Mouse (Mus musculus): ENCODE measurements around the gene Tgfb2.

The Tgfb2 gene

DNA sequence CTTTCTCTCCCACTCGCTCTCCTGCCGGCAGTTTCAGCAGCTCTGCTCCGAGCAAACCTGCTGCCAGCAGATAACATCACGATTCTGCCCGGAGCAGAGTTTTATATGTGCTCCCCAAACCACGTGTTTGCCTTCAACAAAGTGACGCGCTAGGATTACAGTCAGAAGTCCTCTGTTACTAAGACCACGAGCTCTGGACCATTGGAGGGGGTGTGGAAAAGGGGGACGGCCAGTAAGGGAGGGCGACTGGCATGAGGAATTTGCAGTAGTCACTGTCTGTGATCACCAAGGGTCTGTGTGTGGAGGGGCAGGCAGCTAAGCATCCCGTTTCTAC, at the start of gene Tgfb2:
TSS of gene Tgfb2 (minus strand) at position 75 of the 334 bp plus-strand sequence.
- DNase-seq: peak; percentile 49 to 56

- DNase-seq: no peak
These were observed 44.0 kb upstream of the Tgfb2 start for GRCm38 (mm10) chr1:186749675-186750283.

DNA sequence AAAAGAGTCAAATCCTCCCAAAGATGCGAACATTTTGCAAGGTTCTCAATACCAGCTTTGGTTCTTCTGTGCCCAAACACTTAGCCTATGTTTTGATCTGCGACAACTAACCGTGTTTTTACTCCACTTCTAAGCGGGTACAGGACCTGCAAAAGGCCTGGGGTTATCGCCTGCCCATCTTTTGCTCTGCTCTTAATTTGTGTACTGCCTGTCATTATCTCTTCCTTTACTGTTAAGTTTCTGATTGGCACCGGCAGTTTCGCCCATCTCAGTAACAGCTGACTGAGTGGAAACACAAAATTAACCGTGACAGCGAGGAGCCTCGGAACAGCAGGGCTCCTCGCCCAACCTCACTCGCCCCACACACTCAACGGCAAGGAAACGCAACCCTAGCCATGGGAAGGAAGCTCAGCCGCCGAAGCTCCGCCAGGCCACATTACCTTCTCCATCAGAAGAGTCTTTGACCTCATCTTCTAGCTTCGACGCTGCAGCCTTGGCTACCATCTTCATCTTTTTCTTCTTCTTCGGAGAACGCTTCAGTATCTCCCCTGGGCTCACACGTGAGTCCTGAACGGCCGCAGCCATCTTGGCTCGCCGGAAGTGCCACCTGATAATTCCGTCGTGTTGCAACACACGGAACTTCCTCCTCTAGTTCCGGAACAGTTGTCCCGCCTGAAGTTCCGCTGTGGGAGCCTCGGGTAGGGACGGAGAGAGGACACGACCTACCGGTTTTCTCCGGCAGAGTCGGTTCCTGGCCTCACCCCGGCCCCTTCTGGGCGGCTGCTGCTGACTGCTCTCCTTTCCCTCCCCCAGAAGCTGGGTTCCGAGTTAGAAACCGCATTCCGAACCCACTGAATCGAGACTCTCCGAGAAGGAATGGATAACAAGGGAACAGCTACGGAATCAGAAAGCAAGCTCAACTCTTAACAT, 43.2 kb upstream of the Tgfb2 start, which contains the start of gene Rrp15:
TSS of gene Rrp15 (minus strand) at position 635 of the 930 bp plus-strand sequence.
- DNase-seq: peak; percentile 90 to 92

DNA sequence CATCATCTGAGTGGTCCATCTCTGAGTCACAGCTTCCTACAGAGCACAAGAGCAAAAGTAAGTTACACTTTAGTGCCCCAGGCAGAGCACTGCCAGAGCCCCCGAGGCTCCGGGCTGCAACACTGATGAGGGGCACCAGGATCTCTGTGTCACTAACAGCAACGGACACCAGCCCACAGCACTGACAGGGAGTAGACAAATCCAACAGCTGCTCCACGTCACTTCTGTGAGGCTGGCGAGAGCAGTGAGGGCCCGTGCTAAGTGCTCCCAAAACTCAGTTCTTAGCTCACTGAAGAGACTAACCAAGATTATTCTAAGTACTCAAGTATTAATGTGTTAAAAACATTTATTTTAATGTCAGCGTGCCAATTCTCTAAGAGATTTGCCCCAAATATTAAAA, 34.0 kb upstream of the Tgfb2 start:
- DNase-seq: no peak

- DNase-seq: no peak
These were observed 29.7 kb upstream of the Tgfb2 start for GRCm38 (mm10) chr1:186735537-186735936.

DNA sequence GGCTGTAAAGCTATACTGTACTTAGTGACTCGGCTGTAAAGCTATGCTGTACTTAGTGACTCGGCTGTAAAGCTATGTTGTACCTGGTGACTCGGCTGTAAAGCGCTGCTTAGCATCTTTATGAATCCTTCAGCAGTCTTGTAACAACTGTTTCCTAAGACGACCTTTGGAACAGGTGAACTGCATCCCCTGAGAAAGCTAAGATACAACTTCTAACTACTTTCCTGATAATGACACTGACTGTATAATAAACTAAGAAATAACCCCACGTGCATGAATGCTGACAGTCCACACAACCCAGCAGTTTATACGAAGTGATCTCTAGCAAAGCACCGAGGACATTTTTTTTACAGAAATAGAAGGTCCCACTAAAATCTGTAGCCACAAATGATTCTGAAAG, 27.3 kb upstream of the Tgfb2 start:
- no peak for DNase-seq

DNA sequence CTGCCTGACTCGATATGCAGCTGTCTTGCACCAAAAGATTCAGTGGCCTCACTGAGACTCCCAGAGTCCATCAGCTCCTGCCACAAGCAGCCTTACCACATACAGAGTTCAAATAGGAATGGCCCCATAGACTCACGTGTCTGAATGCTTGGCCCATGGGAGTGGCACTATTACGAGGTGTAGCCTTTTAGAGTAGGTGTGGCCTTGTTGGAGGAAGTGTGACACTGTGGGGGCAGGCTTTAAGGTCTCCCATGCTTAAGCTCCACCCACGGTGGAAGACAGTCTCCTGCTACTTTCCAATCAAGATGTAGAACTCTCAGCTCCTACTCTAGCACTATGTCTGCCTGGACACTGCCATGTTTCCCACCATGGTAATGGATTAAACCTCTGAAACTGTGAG, 23.0 kb upstream of the Tgfb2 start:
- no peak for DNase-seq

GRCm38 (mm10) chr1:186726117-186726516, 20.3 kb upstream of the Tgfb2 start:
- DNase-seq: no peak

- DNase-seq: no peak
These were observed 16.5 kb upstream of the Tgfb2 start for GRCm38 (mm10) chr1:186722299-186722698.

- DNase-seq: peak; percentile 78 to 86
These were observed 16.1 kb upstream of the Tgfb2 start for GRCm38 (mm10) chr1:186721846-186722245.

DNA sequence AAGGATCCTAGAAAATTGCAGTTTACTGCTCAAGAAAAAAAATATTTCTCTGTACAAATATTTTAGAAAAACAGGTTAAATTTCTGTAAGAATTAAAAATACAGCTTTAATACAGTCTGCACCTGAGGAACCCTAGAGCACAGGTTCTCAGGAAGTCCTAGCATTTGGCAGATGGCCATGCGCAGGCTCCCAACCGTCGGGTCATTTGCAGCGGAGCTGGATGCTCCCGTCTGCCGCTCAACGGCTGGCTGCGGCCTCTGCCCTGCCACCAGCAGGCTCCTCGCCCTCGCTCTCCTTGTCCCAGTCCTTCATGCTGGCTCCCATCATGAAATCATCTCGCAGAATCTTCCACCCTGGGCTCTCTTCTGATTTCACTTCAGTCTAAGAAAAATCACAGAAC, 15.4 kb upstream of the Tgfb2 start:
- DNase-seq: no peak

- no peak for DNase-seq
These were observed 13.9 kb upstream of the Tgfb2 start for GRCm38 (mm10) chr1:186719708-186720107.

DNA sequence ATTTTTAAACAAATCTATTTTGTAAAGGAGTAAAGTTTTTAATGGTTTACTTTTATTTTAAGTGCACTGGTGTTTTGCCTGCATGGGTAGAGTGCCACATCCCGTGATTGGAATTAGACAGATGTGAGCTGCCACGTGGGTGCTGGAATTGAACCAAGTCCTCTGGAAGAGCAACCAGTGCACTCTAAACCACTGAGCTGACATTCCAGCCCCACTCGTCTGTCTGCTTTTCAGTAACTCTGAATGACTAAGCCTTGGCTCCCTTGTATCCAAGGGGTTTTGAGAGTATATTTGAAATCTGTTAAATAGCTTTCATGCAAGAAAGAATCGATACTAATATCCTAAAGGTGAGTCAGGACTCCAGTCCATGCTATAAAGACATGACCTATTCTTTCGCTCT, 13.1 kb upstream of the Tgfb2 start:
- no peak for DNase-seq

- DNase-seq: peak; percentile 56 to 89
These were observed 9.4 kb upstream of the Tgfb2 start for GRCm38 (mm10) chr1:186714980-186715896.

- DNase-seq: no peak
These were observed 8.4 kb upstream of the Tgfb2 start for GRCm38 (mm10) chr1:186714215-186714614.

DNA sequence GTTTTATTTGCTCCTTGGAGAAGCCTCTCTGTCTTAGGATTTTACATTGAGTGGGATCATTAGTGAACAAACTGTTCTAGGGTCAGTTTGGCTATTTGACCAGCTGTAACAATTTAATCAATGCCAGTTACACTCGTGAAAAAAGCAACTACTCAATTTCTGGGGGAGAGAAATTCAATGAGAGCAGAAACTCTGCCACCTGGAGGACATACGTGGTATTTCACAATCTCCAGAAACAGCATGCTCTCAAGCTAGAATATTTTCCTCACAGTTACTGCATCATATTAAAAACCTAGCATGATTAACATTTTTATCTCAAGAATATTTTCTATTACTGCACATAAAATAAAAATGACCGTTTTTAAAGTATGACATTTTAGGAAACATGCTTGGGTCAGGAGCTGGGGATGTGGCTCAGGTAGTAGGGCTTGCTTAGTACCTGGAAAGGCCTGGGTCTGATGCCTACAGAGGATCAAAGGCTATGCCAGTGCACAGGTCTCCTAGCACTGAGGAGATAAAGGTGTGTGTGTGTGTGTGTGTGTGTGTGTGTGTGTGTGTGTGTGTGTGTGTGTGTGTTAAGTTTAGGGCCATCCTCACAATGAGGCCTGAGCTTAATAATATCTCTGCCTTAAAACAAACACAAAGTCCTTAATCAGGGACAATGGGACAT, 7.1 kb upstream of the Tgfb2 start:
- DNase-seq: peak in 1 of 2 experiments; percentile 56

DNA sequence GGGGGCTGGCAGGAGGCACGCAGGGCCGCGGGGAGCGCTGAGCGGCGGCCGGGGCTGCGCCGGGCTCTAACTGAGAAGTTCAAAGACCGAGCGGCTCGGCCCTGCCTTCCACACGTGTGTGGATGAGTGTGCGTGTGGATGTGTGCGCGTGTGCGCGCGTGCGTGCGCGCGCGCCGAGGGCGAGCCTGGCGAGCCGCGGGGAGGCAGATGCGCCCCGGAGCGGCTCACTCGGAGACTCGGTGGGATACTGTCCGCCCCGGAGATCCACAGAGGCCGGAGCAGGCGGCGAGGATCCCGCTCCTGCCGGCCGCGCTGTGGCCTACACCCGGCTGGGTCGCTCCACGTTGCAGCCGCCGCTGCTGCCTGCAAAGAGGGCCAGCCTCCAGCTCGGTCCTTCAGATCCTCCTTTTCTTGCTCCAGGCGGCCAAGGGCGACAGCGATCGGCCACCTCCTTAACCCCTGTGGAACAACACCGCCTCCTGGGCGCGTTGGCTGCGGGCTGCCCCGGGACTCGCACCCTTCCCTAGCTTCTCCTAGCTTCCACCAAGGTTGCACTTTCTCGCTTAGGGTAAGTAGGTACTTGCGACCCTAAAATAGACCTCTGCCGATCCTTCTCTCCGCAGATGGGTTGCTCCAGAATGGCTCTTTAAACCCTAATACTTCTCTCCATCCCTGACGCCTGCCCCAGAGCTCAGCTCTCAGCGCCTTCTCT, 430 bp downstream of the Tgfb2 start:
- peak; percentile 80 to 88 for DNase-seq

DNA sequence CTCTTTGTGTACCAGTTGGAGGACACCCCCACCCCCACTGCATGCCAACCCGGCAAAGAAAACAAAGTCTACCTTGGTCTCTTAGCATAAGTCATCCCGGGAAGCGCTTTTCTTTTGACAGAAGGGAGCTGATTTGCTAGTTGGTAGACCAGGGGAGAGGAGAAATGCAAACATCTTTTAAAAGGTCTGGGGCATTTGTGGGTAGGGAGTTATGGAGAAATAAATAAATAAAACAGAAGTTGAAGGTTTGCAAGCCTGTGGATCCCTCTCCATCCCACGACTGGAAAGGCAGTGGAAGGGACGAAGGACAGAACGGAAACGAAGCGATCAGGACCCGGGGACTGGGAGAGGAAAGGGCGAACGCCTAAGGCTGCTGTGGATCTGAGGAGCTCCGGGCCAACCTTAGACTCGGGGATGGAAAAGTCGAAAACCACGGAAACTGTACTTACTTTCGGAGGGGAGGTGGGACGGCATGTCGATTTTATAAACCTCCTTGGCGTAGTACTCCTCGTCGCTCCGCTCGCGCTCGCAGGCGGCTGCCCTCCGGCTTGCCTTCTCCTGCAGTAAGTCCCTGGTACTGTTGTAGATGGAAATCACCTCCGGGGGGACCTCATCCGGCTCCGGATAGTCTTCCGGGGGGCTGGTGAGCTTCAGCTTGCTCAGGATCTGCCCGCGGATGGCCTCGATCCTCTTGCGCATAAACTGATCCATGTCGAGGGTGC, 1.6 kb downstream of the Tgfb2 start:
- DNase-seq: peak; percentile 52 to 55

- DNase-seq: peak in 1 of 2 experiments; percentile 23
These were observed 2.4 kb downstream of the Tgfb2 start for GRCm38 (mm10) chr1:186703256-186703979.

Data from lung, postnatal 4 days (tissue).